Mouse (Mus musculus) hindbrain, embryonic 14.5 days (tissue): ENCODE results near the gene Gm10197. TPM values are rescaled to one million over a fixed set of nuclear protein-coding genes. Genes with fewer than 3 reads are reported as not detected.

Source experiments
- ATAC-seq: fragments of 200-750 bp; cut with Nextera tagmentation; 2 replicates; pipeline ENCODE4 v1.8.0; 2017; ENCODE audit warnings: moderate number of reproducible peaks, mild to moderate bottlenecking, moderate TSS enrichment, moderate library complexity; ENCODE audit not compliant: low FRiP score
- DNase-seq: peaks from one replicate; pipeline ENCODE4 v3.0.0-alpha.2; 2015; ENCODE audit warnings: low spot score
- H3K27ac ChIP-seq: fragments of 300-500 bp; sonication (generic); 2 replicates; pipeline ENCODE4 v1.5.1; 2014; ENCODE audit warnings: mild to moderate bottlenecking, moderate library complexity
- H3K27me3 ChIP-seq: fragments of 300-500 bp; sonication (generic); 2 replicates; pipeline ENCODE4 v1.6.1; 2014; ENCODE audit warnings: mild to moderate bottlenecking, low read length, mixed read lengths; ENCODE audit not compliant: control insufficient read depth, insufficient read depth
- H3K36me3 ChIP-seq: fragments of 300-500 bp; sonication (generic); replicated peaks from 2 replicates; pipeline ENCODE4 v1.6.1; 2014; ENCODE audit not compliant: control insufficient read depth, insufficient read depth
- H3K4me1 ChIP-seq: fragments of 300-500 bp; sonication (generic); replicated peaks from 2 replicates; pipeline ENCODE4 v1.6.1; 2014; ENCODE audit warnings: antibody characterized with exemption, low read length, mixed read lengths; ENCODE audit not compliant: control insufficient read depth, insufficient read depth
- H3K4me2 ChIP-seq: fragments of 300-500 bp; sonication (generic); replicated peaks from 2 replicates; pipeline ENCODE4 v1.6.1; 2014; ENCODE audit warnings: mild to moderate bottlenecking, moderate library complexity
- H3K4me3 ChIP-seq: fragments of 300-500 bp; sonication (generic); replicated peaks from 2 replicates; pipeline ENCODE4 v1.5.1; 2014; ENCODE audit warnings: mild to moderate bottlenecking, low read length
- H3K9ac ChIP-seq: fragments of 300-500 bp; sonication (generic); 2 replicates; pipeline ENCODE4 v1.6.1; 2014
- H3K9me3 ChIP-seq: fragments of 300-500 bp; sonication (generic); 2 replicates; pipeline ENCODE4 v1.6.1; 2016; ENCODE audit warnings: low read length; ENCODE audit not compliant: control insufficient read depth
- WGBS: fragments of 180-500 bp; shearing (Covaris S2); extraction: QIAGEN DNeasy Blood & Tissue Kit; methylation state at CpG from one replicate; pipeline ENCODE4 v1.1.7; 2014; 5-methylcytosine and 5-hydroxymethylcytosine counted together
- polyA plus RNA-seq: library from polyadenylated mRNA; unstranded; fragments of >200 nt; fragmentation: Nextera tagmentation; extraction: Ambion mirVana; gene quantifications from 2 replicates; pipeline ENCODE4 v1.2.1, GENCODE M21; 2014

Gm10197 gene
- polyA plus RNA-seq, 1 experiment from 2014 or later = not detected

DNA sequence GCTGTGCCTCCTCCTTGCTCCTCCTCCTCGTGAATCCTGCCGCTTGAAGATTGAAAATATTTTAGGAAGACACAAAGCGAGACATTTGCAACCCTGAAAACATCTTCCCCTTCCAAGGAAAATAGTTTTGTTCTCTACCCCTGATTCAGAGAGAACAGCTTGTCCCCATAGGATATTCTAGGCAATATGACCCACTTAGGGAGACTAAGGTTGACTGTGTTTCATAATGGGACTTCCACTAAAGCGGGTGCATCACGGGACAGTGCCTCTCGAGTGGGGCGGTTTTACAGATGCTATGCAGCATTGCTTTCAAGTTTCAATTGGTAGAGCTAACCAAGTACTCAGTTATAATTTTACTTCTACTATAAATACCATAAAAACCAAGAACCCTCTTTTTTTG, 17.7 kb downstream of the Gm10197 start:
- Histone ChIP-seq H3K9me3 (no peaks in the 10 kb centered on the region), H3K4me3 (no peak overlapping the region), H3K9ac (no peak overlapping the region), H3K4me2 (no peak overlapping the region), H3K27ac (no peak overlapping the region), H3K36me3 (peaks cover 9% of the 10 kb centered on the region; the same call in 1 of the 2 replicates), H3K27me3 (no peaks in the 10 kb centered on the region), H3K4me1 (no peaks in the 10 kb centered on the region)
- DNase-seq (no peak), ATAC-seq (no peak)
- 90% methylated on average over 7 of the region's 7 CpGs for WGBS

DNA sequence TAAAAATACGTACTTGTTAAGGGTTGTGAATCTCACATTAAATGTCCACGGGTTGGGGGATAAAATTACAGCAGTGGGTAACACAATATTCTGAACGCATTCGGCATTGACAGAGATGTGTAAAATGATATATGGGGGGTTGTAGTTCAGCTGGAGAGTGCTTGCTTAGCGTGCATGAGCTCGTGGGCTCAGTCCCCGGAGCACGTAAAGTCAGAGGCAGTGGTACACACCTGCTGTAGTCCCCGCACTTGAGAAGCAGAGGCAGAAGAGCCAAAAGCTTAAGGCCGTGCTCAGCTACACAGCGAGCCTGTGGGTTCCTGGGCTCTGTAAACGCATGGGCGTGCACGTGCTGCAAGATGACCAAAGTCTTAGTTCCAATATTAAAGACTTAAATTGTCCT, 25.8 kb downstream of the Gm10197 start:
- Histone ChIP-seq H3K9me3 (no peaks in the 10 kb centered on the region), H3K27me3 (no peaks in the 10 kb centered on the region), H3K4me2 (no peak overlapping the region), H3K9ac (no peak overlapping the region), H3K4me3 (no peak overlapping the region), H3K36me3 (no peaks in the 10 kb centered on the region), H3K4me1 (peaks cover 4% of the 10 kb centered on the region; the same call in 1 of the 2 replicates), H3K27ac (no peak overlapping the region)
- 79% methylated on average over 14 of the region's 14 CpGs for WGBS
- ATAC-seq (no peak), DNase-seq (no peak)

DNA sequence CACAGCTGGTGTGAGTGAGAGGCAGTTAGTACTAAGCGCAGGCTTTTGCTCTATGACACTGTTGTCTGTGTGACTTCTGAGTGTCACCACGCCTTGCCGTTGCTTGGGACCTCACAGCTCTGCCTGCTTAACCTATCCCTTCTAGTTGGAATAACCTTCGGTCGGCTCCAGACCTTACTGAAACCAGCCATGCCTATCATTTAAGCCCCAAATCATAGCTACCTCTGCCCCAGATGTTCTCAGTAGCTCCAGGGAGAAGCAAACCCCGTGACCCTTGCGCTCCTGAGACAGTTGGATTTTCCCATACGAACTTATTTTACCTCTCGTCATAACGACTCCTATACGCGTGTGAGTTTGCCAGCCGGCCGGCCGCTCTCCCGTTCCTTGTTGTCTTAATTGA, 27.5 kb downstream of the Gm10197 start:
- no peak overlapping the region for H3K4me3 ChIP-seq
- no peak overlapping the region for H3K9ac ChIP-seq
- H3K27ac ChIP-seq = peak overlapping the region; percentile 29; the same call in 1 of the 2 replicates
- peaks cover 4% of the 10 kb centered on the region; the same call in 1 of the 2 replicates for H3K4me1 ChIP-seq
- WGBS = 80% methylated on average over 16 of the region's 16 CpGs
- H3K36me3 ChIP-seq = no peaks in the 10 kb centered on the region
- no peaks in the 10 kb centered on the region for H3K27me3 ChIP-seq
- H3K4me2 ChIP-seq = no peak overlapping the region
- no peaks in the 10 kb centered on the region for H3K9me3 ChIP-seq
- DNase-seq (no peak), ATAC-seq (no peak)

DNA sequence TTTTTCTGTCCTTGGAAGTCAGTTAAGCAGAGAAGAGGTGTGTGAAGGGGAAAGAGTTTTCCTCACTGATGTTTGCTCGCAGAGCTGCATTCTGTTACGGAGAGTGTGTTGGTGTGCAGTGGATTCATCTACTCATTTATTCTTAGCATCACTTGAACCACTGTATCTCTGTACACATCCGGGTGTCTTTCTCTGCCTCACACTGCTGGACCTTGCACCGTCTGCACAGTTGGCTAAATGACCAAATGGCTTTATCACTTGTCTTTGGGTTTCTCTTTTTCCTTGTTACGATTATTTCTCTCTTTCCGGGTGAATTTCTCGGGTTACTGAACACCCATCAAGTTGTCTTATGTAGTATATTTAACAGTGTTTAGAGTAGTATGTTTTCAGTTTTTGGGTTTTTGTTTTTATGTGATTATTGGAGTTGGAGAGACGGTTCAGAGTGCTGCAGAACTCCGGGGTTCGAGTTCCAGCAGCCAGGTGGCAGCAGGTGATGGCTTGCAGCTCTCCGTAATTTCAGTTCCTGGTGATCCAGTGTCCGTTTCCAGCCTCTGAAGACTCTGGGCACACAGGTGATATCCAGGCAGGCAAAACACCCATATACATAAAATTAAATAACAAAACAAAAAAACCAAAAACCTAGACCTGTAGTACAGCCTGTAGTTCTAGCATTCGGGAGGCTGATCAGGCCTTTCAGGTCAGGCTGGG, 28.2 kb downstream of the Gm10197 start:
- peaks cover 4% of the 10 kb centered on the region; the same call in 1 of the 2 replicates for H3K4me1 ChIP-seq
- ATAC-seq (no peak), DNase-seq (no peak)
- H3K9me3 ChIP-seq = no peaks in the 10 kb centered on the region
- H3K4me2 ChIP-seq = no peak overlapping the region
- H3K4me3 ChIP-seq = no peak overlapping the region
- no peaks in the 10 kb centered on the region for H3K27me3 ChIP-seq
- WGBS = 90% methylated on average over 13 of the region's 13 CpGs
- H3K36me3 ChIP-seq = no peaks in the 10 kb centered on the region
- no peak overlapping the region; the same call in 1 of the 2 replicates for H3K27ac ChIP-seq
- H3K9ac ChIP-seq = no peak overlapping the region

DNA sequence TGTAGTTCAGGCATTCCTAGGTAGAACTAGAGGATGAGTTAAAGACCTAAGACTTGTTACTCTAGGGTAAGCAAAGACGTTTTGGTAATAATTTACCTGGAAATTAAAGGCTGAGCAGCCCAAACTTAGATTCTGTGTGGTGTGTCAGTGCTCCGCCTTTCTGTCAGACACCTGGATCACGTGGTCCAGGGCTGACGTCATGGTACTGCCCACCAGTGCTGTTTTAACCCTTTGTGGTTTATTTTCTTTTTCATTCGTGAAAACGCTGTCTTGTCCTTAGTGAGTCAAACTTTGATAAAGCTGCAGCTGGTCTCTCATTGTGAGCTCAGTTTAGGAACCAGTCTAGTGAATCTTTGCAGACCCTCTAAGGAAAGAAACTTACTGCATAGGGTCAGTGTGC, 31.1 kb downstream of the Gm10197 start:
- Histone ChIP-seq H3K4me1 (peaks cover 1% of the 10 kb centered on the region; the same call in 1 of the 2 replicates), H3K4me3 (peak overlapping the region; percentile 4; the same call in 1 of the 2 replicates), H3K27ac (no peak overlapping the region), H3K36me3 (peaks cover 9% of the 10 kb centered on the region), H3K4me2 (peak overlapping the region; percentile 30), H3K9me3 (no peaks in the 10 kb centered on the region), H3K27me3 (no peaks in the 10 kb centered on the region), H3K9ac (no peak overlapping the region)
- DNase-seq (no peak), ATAC-seq (no peak)
- WGBS = 28% methylated on average over 6 of the region's 6 CpGs

DNA sequence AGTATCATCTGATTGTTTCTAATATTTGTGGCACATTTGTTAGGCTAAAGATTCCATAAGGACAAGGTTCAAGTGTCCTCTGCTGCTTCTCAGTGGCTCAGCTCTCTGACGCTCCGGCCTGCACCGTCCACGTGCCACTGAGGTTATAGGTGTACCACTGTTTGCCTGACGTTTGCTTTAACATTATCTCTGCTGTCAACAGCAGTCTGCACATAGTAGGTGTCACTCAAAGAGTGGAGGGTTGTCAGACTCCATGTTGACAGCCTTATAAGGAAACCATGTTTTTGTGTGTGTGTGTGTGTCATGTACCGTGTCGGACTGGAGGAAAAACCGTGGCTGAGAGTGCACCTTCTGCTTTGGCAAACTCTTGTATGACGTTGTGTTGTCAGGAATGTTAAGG, 36.3 kb downstream of the Gm10197 start:
- no peak for DNase-seq
- Histone ChIP-seq H3K36me3 (peaks cover 17% of the 10 kb centered on the region), H3K9me3 (no peaks in the 10 kb centered on the region), H3K27me3 (no peaks in the 10 kb centered on the region), H3K27ac (no peak overlapping the region), H3K4me2 (no peak overlapping the region), H3K4me3 (no peak overlapping the region), H3K4me1 (0 out of 2 replicates have a peak, but pooled peaks cover 7% of the 10 kb centered on the region), H3K9ac (no peak overlapping the region)
- WGBS = 96% methylated on average over 9 of the region's 9 CpGs
- no peak for ATAC-seq

DNA sequence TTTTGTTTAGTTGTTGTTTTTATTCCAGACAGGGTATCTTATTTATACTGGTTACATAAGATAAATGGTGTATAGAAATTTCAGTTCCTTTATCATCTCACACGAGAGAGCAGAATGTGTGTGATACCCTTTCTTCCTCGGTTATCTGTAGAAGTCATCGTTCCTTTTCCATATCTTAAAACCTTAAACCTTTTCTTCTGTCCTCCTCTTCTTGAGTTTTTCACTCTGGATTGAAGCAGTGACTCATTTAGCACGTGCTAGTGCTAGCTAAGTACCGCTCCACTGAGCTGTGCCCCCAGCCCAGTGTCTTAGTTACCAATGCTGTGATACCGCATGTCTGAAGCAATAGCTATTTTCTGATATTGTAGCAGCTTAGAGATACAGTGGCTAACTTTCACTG, 37.8 kb downstream of the Gm10197 start:
- H3K4me1 ChIP-seq = 0 out of 2 replicates have a peak, but pooled peaks cover 7% of the 10 kb centered on the region

DNA sequence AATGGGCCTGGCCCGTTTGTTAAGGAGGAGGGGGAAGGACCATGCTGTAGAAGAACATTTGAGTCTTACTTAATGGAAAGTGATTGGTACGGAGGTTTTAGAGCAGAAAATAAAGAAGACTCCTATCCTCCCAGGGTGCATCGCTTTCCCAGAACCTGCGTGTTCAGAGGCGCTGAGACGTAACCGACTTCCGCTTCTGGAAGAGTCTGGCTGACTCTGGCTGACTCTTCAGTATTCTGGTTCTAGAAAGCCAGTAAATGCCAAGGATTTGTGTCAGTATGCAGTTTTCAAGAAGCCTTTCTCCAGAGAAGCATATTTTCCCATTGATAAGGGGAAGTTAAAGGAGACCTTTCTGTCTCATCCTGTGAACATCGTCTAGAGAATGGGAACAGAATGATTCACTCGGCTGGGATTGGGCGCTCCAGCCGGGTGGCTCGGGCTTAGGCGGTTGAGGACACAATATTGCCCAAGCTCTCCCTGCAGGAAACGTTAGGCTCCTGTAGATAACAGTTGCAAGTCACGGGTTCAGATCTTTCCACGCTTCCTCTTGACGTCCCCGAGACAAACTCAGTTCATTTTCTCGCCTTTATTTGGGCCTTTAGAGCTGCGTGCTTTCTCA, 39.6 kb downstream of the Gm10197 start:
- Histone ChIP-seq H3K27ac (no peak overlapping the region), H3K4me1 (0 out of 2 replicates have a peak, but pooled peaks cover 7% of the 10 kb centered on the region), H3K27me3 (no peaks in the 10 kb centered on the region), H3K4me3 (no peak overlapping the region), H3K4me2 (no peak overlapping the region), H3K36me3 (peaks cover 8% of the 10 kb centered on the region), H3K9me3 (no peaks in the 10 kb centered on the region), H3K9ac (no peak overlapping the region)
- 90% methylated on average over 21 of the region's 21 CpGs for WGBS
- DNase-seq = no peak
- no peak for ATAC-seq

More for the DNA sequence above, 37.8 kb downstream of the Gm10197 start:
- WGBS = 93% methylated on average over 6 of the region's 6 CpGs
- H3K4me2 ChIP-seq = no peak overlapping the region
- DNase-seq (no peak), ATAC-seq (no peak)
- no peak overlapping the region for H3K27ac ChIP-seq
- peaks cover 17% of the 10 kb centered on the region for H3K36me3 ChIP-seq
- no peak overlapping the region for H3K4me3 ChIP-seq
- H3K9me3 ChIP-seq = no peaks in the 10 kb centered on the region
- no peak overlapping the region for H3K9ac ChIP-seq
- H3K27me3 ChIP-seq = no peaks in the 10 kb centered on the region

DNA sequence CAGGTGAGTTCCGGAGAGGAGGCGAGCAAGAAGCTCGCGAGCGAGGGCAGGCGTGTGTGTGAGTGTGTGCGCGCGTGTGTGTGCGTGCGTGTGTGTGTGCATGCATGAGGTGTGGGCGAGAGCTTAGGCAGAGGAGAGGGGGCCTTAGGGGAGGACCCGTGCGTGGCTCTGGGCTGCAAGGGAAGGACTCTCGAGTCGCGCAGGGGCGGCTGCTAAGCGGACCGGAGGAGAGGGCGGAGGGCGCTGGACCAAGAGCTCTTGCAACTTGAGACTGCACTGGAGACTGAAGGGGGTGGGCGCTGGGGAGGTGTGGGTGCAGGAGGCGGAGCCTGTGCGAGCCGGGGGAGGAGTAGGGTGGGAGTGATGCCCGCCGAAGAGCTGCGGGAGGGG, 41.6 kb downstream of the Gm10197 start:
- Histone ChIP-seq H3K9me3 (no peaks in the 10 kb centered on the region), H3K4me3 (peak overlapping the region; percentile 86), H3K27me3 (no peaks in the 10 kb centered on the region), H3K4me1 (peaks cover 17% of the 10 kb centered on the region), H3K4me2 (peak overlapping the region; percentile 82), H3K27ac (peak overlapping the region; percentile 73), H3K9ac (peak overlapping the region; percentile 70), H3K36me3 (peaks cover 8% of the 10 kb centered on the region)
- peak; percentile 71 for ATAC-seq
- peak; percentile 58 for DNase-seq
- under 1% methylated on average over 26 of the region's 29 CpGs for WGBS
